Comparison of ENCODE assay signal across 9 mouse cellular contexts in the genomic region with DNA sequence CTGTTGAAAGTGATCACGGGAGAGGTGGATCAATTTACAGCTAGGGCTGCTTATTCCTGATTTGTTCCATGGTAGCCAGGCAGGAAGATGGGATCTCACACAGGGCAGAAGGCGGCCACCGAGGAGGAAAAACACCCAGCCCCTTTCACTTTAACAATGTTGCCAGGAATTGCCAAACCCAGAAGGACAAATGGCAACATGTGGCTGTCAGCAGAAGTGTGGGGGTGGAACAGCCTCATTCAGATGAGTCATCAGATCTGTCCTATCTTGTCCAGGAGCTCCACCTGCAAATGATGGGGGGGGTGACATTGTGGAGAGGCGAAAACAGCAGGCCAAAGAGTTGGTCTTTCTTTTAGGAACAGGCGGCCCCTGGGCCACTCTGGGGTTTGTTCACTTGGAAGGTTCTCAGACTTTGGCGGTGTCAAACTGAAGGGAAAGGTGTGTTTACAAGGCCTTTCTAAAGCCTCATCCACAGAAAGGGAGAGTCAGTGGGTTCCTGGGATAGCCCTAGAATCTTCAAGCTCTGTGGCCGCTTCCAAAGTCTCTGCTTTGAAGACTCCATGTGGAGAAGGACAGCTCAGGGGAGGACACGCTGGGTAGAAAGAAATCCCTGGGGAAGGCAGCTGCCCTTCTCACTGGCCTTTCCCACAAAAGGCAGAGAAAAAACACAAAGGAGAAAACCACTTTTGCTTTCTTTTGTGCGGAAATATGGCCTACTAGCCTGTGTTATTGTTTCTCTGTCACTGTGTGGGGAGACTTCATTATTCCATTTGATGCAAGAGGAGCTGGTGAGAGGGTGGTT.
DNase-seq lines count a peak whose midpoint lies in the region; ATAC-seq and TF ChIP-seq lines count a peak whose summit lies in the region.
"Had no signal": no experiment of that assay in that cellular context is flagged by ENCODE, and none has a peak within 500 bp of the region (broad histone marks: within the 10 kb centered on the region; RNA-seq: fewer than 3 reads in every experiment).

No protein-coding gene starts in this region.

- no peak overlapping the region for H3K4me3 ChIP-seq in cerebellum, adult 2 months (replicated peaks; ENCODE audit: insufficient read depth, low read depth, low read length)
- H3K4me3 ChIP-seq in kidney, postnatal 0 days (replicated peaks; ENCODE audit: low read depth, low read length): no peak overlapping the region
- no peak overlapping the region for H3K4me3 ChIP-seq in heart, embryonic 13.5 days

- TF ChIP-seq POLR2A in cerebellum, adult 2 months (IDR thresholded peaks at IDR 0.05; ENCODE audit: borderline replicate concordance, insufficient read depth, low read length): no peak

- H3K9me3 ChIP-seq in kidney, postnatal 0 days (replicated peaks; ENCODE audit: low read length): no peaks in the 10 kb centered on the region
- no peaks in the 10 kb centered on the region for H3K9me3 ChIP-seq in heart, embryonic 13.5 days

- H3K9ac ChIP-seq in kidney, postnatal 0 days (ENCODE audit: low read depth, low read length): no peak overlapping the region
- no peak overlapping the region for H3K9ac ChIP-seq in heart, embryonic 13.5 days
- H3K9ac ChIP-seq: liver, postnatal 0 days had no signal

- peaks cover 23% of the 10 kb centered on the region for H3K4me1 ChIP-seq in cerebellum, adult 2 months (ENCODE audit: control insufficient read depth, insufficient read depth, low read length)
- H3K4me1 ChIP-seq in kidney, postnatal 0 days (replicated peaks; ENCODE audit: insufficient read depth, low read length): peaks cover 6% of the 10 kb centered on the region; the same call in 1 of the 2 replicates
- peaks cover 41% of the 10 kb centered on the region for H3K4me1 ChIP-seq in heart, embryonic 13.5 days

- no peaks in the 10 kb centered on the region; the same call in 1 of the 2 replicates for H3K27me3 ChIP-seq in cerebellum, adult 2 months (ENCODE audit: control insufficient read depth, insufficient read depth, low read length)
- H3K27me3 ChIP-seq in kidney, postnatal 0 days (ENCODE audit: insufficient read depth, low read length): no peaks in the 10 kb centered on the region
- no peaks in the 10 kb centered on the region for H3K27me3 ChIP-seq in heart, embryonic 13.5 days (replicated peaks)

- no peaks in the 10 kb centered on the region for H3K36me3 ChIP-seq in kidney, postnatal 0 days (ENCODE audit: insufficient read depth, low read length)
- no peaks in the 10 kb centered on the region for H3K36me3 ChIP-seq in heart, embryonic 13.5 days

- H3K4me2 ChIP-seq in kidney, postnatal 0 days (ENCODE audit: low read length): no peak overlapping the region
- H3K4me2 ChIP-seq in heart, embryonic 13.5 days: no peak overlapping the region

- no peak overlapping the region for H3K27ac ChIP-seq in cerebellum, adult 2 months (ENCODE audit: insufficient read depth, low read length)
- H3K27ac ChIP-seq in kidney, postnatal 0 days: peak overlapping the region; percentile 9
- peak overlapping the region; percentile 73 for H3K27ac ChIP-seq in heart, embryonic 13.5 days (replicated peaks)

- 67% methylated on average over 9 of the region's 9 CpGs for WGBS in cerebellum, adult 2 months
- 60% methylated on average over 9 of the region's 9 CpGs for WGBS in kidney, postnatal 0 days
- 69% methylated on average over 9 of the region's 9 CpGs for WGBS in heart, embryonic 13.5 days

- DNase-seq in cerebellum, adult 2 months: peak; percentile 19 to 21
- no peak for DNase-seq in cerebellum, adult 11 months
- no peak for DNase-seq in kidney, postnatal 0 days (ENCODE audit: low spot score)
- DNase-seq in kidney, adult 9 months: no peak
- peak; percentile 84 for DNase-seq in adrenal gland, adult 2 months
- no peak for DNase-seq in left cerebral cortex, postnatal 4 days
- DNase-seq in thymus, postnatal 25 days: no peak
- DNase-seq: liver, postnatal 0 days had no signal

- intact Hi-C loops in left cerebral cortex, postnatal 4 days (cut with DNase I): no loop called here

- no peak for TF ChIP-seq CTCF in cerebellum, adult 2 months (IDR thresholded peaks at IDR 0.05; ENCODE audit: borderline replicate concordance, insufficient read depth, low read depth, low read length)
- no peak for TF ChIP-seq CTCF in kidney, postnatal 0 days (IDR thresholded peaks at IDR 0.05; ENCODE audit: low read depth)

- ATAC-seq in kidney, postnatal 0 days (replicated peaks; ENCODE audit: low FRiP score, low read depth): no peak
- ATAC-seq in heart, embryonic 13.5 days (ENCODE audit: extremely low read depth, insufficient number of reproducible peaks, low FRiP score, low TSS enrichment): no peak
- ATAC-seq: liver, postnatal 0 days had no signal

Comparison
In these comparisons a context has a peak if more than half of its experiments do, and no peak if none do; other contexts are left out.
1. DNase-seq: peak in cerebellum, adult 2 months (2 of 2) and adrenal gland, adult 2 months (single experiment); none in cerebellum, adult 11 months (single experiment), kidney, postnatal 0 days (single experiment), kidney, adult 9 months (single experiment), left cerebral cortex, postnatal 4 days (single experiment) and thymus, postnatal 25 days (single experiment).